Mouse (Mus musculus) ES-E14 (cell line): ENCODE measurements around the gene Stpg1.

ENCODE experiments used
- CHD2 ChIP-seq: IDR thresholded peaks from 2 replicates; pipeline ENCODE4 v1.6.1; 2014; ENCODE audit warnings: mild to moderate bottlenecking, low read depth, low read length, inconsistent platforms
- HCFC1 ChIP-seq: IDR thresholded peaks from 2 replicates; pipeline ENCODE4 v1.6.1; 2012; ENCODE audit warnings: low read length, inconsistent platforms, borderline replicate concordance; ENCODE audit not compliant: insufficient read depth
- MAFK ChIP-seq: IDR thresholded peaks from 2 replicates; pipeline ENCODE4 v1.6.1; 2014; ENCODE audit warnings: mild to moderate bottlenecking, low read depth, low read length, inconsistent platforms; ENCODE audit not compliant: insufficient read depth
- ZC3H11A ChIP-seq: IDR thresholded peaks from 2 replicates; pipeline ENCODE4 v1.6.1; 2012; ENCODE audit warnings: low read depth, mild to moderate bottlenecking, inconsistent platforms, low read length, borderline replicate concordance
- ZNF384 ChIP-seq: IDR thresholded peaks from 2 replicates; pipeline ENCODE4 v1.6.1; 2012; ENCODE audit warnings: low read depth, low read length, inconsistent platforms

GRCm38 (mm10) chr4:135463406-135463805 is 31.2 kb upstream of the Stpg1 start:
- TF ChIP-seq ZNF384 = no peak
- TF ChIP-seq ZC3H11A = no peak
- TF ChIP-seq CHD2 = no peak
- no peak for TF ChIP-seq MAFK
- no peak for TF ChIP-seq HCFC1
